Mouse (Mus musculus) liver, embryonic 16.5 days (tissue): ENCODE measurements around the gene Ppp1r3c. TPM values are rescaled to one million over a fixed set of nuclear protein-coding genes. Genes with fewer than 3 reads are reported as not detected.

Experiments used
- ATAC-seq: fragments of 200-750 bp; cut with Nextera tagmentation; 2 replicates; pipeline ENCODE4 v1.8.0; 2017; ENCODE audit warnings: low read depth, mild to moderate bottlenecking, moderate number of reproducible peaks, moderate library complexity
- H3K27ac ChIP-seq: fragments of 300-500 bp; sonication (generic); 2 replicates; pipeline ENCODE4 v1.5.1; 2014; ENCODE audit warnings: mild to moderate bottlenecking, low read length
- H3K27me3 ChIP-seq: fragments of 300-500 bp; sonication (generic); 2 replicates; pipeline ENCODE4 v1.6.1; 2014; ENCODE audit warnings: low read depth, low read length, mixed read lengths; ENCODE audit not compliant: control insufficient read depth, insufficient read depth
- H3K36me3 ChIP-seq: fragments of 300-500 bp; sonication (generic); 2 replicates; pipeline ENCODE4 v1.6.1; 2014; ENCODE audit warnings: mild to moderate bottlenecking; ENCODE audit not compliant: control insufficient read depth, insufficient read depth
- H3K4me1 ChIP-seq: fragments of 300-500 bp; sonication (generic); 2 replicates; pipeline ENCODE4 v1.6.1; 2014; ENCODE audit warnings: low read depth, low read length, mixed read lengths; ENCODE audit not compliant: control insufficient read depth
- H3K4me2 ChIP-seq: fragments of 300-500 bp; sonication (generic); 2 replicates; pipeline ENCODE4 v1.6.1; 2014; ENCODE audit warnings: low read depth, low read length, mixed read lengths
- H3K4me3 ChIP-seq: fragments of 300-500 bp; sonication (generic); 2 replicates; pipeline ENCODE4 v1.5.1; 2014; ENCODE audit warnings: low read depth, mild to moderate bottlenecking, low read length
- H3K9ac ChIP-seq: fragments of 300-500 bp; sonication (generic); 2 replicates; pipeline ENCODE4 v1.6.1; 2014; ENCODE audit warnings: low read depth, low read length
- H3K9me3 ChIP-seq: fragments of 300-500 bp; sonication (generic); replicated peaks from 2 replicates; pipeline ENCODE4 v1.6.1; 2016; ENCODE audit warnings: low read length; ENCODE audit not compliant: control insufficient read depth
- WGBS: fragments of 180-500 bp; shearing (Covaris S2); extraction: QIAGEN DNeasy Blood & Tissue Kit; methylation state at CpG from one replicate; pipeline ENCODE4 v1.1.7; 2014; ENCODE audit not compliant: insufficient replicate concordance; 5-methylcytosine and 5-hydroxymethylcytosine counted together
- polyA plus RNA-seq: library from polyadenylated mRNA; unstranded; fragments of >200 nt; fragmentation: Nextera tagmentation; extraction: Ambion mirVana; gene quantifications from 2 replicates; pipeline ENCODE4 v1.2.1, GENCODE M21; 2015

The Ppp1r3c gene
- polyA plus RNA-seq, 1 experiment from 2014 or later: 9.1 TPM

- Histone ChIP-seq H3K4me2 (no peak overlapping the region), H3K36me3 (no peaks in the 10 kb centered on the region), H3K9ac (no peak overlapping the region), H3K27me3 (no peaks in the 10 kb centered on the region), H3K4me3 (no peak overlapping the region), H3K9me3 (no peaks in the 10 kb centered on the region), H3K27ac (no peak overlapping the region), H3K4me1 (no peaks in the 10 kb centered on the region)
- no peak for ATAC-seq
- 56% methylated on average over 5 of the region's 5 CpGs for WGBS
Measured at GRCm38 (mm10) chr19:36764451-36764850, 28.0 kb upstream of the Ppp1r3c start.

DNA sequence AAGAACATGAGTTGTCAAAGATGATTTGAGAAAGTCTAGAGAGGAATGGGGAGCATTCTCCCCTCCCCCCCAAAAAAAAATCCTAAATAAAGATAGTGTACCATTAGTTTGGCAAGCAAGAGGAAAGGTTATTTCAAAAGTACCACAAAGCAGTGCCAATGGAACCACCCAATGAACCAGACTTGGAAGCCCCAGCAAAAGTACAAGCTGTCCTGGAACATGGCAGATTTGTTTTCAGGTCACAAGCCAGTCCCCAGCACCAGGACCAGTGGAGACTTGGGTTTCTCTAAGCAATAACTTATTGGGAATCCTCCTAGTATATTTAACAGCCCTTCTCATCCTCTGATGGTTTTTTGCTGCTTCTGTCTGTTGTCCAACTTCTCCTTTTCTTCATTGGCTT is 12.5 kb upstream of the Ppp1r3c start:
- no peaks in the 10 kb centered on the region for H3K27me3 ChIP-seq
- H3K9me3 ChIP-seq: no peaks in the 10 kb centered on the region
- no peaks in the 10 kb centered on the region for H3K4me1 ChIP-seq
- no peak for ATAC-seq
- H3K36me3 ChIP-seq: no peaks in the 10 kb centered on the region
- no peak overlapping the region for H3K4me2 ChIP-seq
- H3K9ac ChIP-seq: no peak overlapping the region
- H3K4me3 ChIP-seq: no peak overlapping the region
- no peak overlapping the region for H3K27ac ChIP-seq

DNA sequence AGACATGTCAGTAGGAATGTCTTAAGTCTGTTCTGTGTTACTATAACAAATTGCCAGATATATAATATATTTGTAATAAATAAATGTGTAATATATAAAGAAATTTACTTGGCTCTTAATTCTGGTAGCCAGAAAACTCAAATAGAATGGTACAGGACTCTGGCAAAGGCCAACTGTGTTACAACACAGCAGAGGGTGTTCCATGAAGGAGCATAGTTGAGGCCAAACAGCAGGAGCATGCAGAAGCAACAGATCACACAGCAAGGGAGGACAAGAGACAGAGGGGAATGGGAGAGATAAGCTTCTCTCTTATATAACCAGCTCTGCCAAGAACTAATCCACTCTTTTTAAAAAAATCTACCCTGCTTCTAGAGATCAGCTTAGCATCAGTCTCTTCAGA is 5.9 kb upstream of the Ppp1r3c start:
- no peak for ATAC-seq
- no peak overlapping the region for H3K4me2 ChIP-seq
- no peak overlapping the region for H3K9ac ChIP-seq
- no peak overlapping the region for H3K27ac ChIP-seq
- H3K4me1 ChIP-seq: no peaks in the 10 kb centered on the region
- no peaks in the 10 kb centered on the region for H3K36me3 ChIP-seq
- no peaks in the 10 kb centered on the region for H3K9me3 ChIP-seq
- H3K27me3 ChIP-seq: no peaks in the 10 kb centered on the region
- no peak overlapping the region for H3K4me3 ChIP-seq

- no peak for ATAC-seq
Measured at GRCm38 (mm10) chr19:36739566-36740211, 3.2 kb upstream of the Ppp1r3c start.

GRCm38 (mm10) chr19:36738009-36738408 is 1.6 kb upstream of the Ppp1r3c start:
- Histone ChIP-seq H3K9ac (no peak overlapping the region), H3K27ac (no peak overlapping the region), H3K9me3 (no peaks in the 10 kb centered on the region), H3K27me3 (peaks cover 11% of the 10 kb centered on the region), H3K4me3 (no peak overlapping the region), H3K36me3 (no peaks in the 10 kb centered on the region), H3K4me1 (no peaks in the 10 kb centered on the region), H3K4me2 (no peak overlapping the region)
- ATAC-seq: no peak
- WGBS: 66% methylated on average over 5 of the region's 5 CpGs

More at GRCm38 (mm10) chr19:36739566-36740211, 3.2 kb upstream of the Ppp1r3c start:
- Histone ChIP-seq H3K27me3 (peaks cover 11% of the 10 kb centered on the region), H3K36me3 (no peaks in the 10 kb centered on the region), H3K27ac (no peak overlapping the region), H3K9me3 (no peaks in the 10 kb centered on the region), H3K4me3 (no peak overlapping the region), H3K4me2 (no peak overlapping the region), H3K4me1 (no peaks in the 10 kb centered on the region), H3K9ac (no peak overlapping the region)
- 42% methylated on average over 7 of the region's 7 CpGs for WGBS

DNA sequence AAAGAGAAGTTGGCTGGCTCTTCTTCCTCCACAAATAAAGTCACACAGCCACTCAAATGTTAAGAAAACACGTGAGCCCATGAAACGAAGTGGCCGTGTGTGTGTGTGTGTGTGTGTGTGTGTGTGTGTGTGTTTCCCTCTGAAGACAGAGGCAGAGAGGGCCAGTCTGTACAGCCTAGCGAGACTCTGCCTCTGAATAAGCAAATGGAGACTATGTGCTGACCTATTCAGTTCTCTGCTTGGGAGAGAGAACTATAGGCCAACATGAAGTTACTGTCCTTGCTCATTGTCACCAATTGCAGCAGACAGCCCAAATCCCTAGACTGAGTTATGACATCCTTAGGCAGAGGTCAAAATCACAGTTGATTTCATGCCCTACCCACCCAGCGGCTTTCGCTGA is 634 bp upstream of the Ppp1r3c start:
- Histone ChIP-seq H3K4me2 (peak overlapping the region; percentile 44), H3K9me3 (no peaks in the 10 kb centered on the region), H3K36me3 (no peaks in the 10 kb centered on the region), H3K4me3 (no peak overlapping the region; the same call in 1 of the 2 replicates), H3K4me1 (no peaks in the 10 kb centered on the region), H3K9ac (no peak overlapping the region), H3K27ac (peak overlapping the region; percentile 81), H3K27me3 (peaks cover 11% of the 10 kb centered on the region)
- peak; percentile 13; the same call in 1 of the 2 replicates for ATAC-seq
- 36% methylated on average over 6 of the region's 6 CpGs for WGBS

DNA sequence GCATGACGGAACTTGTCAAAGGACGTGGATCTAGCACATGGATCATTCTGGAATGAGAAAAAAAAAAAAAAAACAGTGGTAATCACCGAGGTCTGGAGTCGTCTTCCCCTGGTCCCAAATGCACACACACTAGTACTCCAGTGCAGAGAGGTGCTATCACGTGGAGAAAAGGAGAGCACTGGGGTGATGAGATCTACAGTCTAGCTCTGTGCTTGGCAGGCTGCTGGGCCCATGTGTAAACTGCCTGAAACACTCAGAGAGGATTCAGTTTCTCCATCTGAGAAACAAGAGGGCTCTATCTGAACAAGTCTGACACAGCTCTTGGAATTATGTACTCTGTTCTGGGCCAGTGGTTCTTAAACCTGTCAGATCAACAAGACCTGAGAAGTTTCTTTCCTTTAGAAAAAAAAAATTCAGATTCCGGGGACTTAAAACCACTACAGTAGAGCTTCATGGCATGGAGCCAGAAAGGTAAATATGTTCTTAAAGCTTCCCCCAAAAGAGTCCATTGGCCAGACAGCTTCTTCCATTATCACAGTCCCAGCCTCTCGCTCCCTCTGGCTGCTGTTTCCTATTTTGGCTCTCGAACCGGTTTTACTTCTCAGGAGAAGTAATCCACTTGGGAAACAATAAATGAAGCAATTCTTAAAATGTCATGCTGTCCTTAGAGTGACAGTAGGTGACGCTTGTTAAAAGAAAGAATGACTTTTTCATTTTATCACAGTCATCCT is 2.0 kb downstream of the Ppp1r3c start:
- peaks cover 11% of the 10 kb centered on the region for H3K27me3 ChIP-seq
- peak overlapping the region; percentile 24 for H3K4me2 ChIP-seq
- H3K9me3 ChIP-seq: no peaks in the 10 kb centered on the region
- no peak for ATAC-seq
- 54% methylated on average over 10 of the region's 10 CpGs for WGBS
- no peaks in the 10 kb centered on the region for H3K4me1 ChIP-seq
- H3K27ac ChIP-seq: no peak overlapping the region
- no peak overlapping the region for H3K9ac ChIP-seq
- no peak overlapping the region for H3K4me3 ChIP-seq
- no peaks in the 10 kb centered on the region for H3K36me3 ChIP-seq

GRCm38 (mm10) chr19:36733191-36733943 is 3.1 kb downstream of the Ppp1r3c start:
- H3K4me3 ChIP-seq: no peak overlapping the region
- WGBS: 72% methylated on average over 16 of the region's 16 CpGs
- H3K27me3 ChIP-seq: peaks cover 11% of the 10 kb centered on the region
- H3K9ac ChIP-seq: no peak overlapping the region
- no peak overlapping the region for H3K27ac ChIP-seq
- ATAC-seq: no peak
- H3K4me1 ChIP-seq: no peaks in the 10 kb centered on the region
- no peaks in the 10 kb centered on the region for H3K9me3 ChIP-seq
- no peaks in the 10 kb centered on the region for H3K36me3 ChIP-seq
- no peak overlapping the region for H3K4me2 ChIP-seq

DNA sequence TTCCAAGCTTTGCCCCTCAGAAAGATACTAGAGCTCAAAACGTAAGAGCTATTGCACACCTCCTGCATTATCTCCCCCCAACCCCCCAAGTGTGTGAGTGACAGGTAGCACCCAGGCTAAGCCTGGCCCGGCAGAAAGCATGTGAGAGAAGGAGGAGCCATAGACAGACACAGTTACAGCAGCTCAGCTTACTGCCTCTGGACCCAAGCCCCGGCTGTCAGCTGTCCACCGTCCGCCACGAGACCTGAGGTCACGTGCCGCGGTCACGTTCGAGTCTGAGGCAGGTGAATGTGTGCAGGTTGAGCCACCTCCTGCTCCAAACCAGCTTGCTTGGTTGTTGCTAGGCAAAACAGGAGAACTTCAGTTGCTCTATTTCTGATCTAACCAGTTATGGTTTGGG is 5.1 kb downstream of the Ppp1r3c start:
- ATAC-seq: no peak
- no peak overlapping the region for H3K4me3 ChIP-seq
- H3K4me1 ChIP-seq: no peaks in the 10 kb centered on the region
- H3K27ac ChIP-seq: no peak overlapping the region
- H3K9me3 ChIP-seq: no peaks in the 10 kb centered on the region
- H3K27me3 ChIP-seq: peaks cover 4% of the 10 kb centered on the region
- H3K36me3 ChIP-seq: no peaks in the 10 kb centered on the region
- H3K4me2 ChIP-seq: no peak overlapping the region
- 73% methylated on average over 11 of the region's 11 CpGs for WGBS
- no peak overlapping the region for H3K9ac ChIP-seq
